Mouse (Mus musculus) embryo, embryonic 9.5 days (tissue): Measurements from ENCODE around the gene Zfp719.

ENCODE experiments used
- DNase-seq: peaks from one replicate; pipeline ENCODE4 v3.0.0-alpha.2; 2017; ENCODE audit errors: extremely low spot score

Zfp719 gene

DNA sequence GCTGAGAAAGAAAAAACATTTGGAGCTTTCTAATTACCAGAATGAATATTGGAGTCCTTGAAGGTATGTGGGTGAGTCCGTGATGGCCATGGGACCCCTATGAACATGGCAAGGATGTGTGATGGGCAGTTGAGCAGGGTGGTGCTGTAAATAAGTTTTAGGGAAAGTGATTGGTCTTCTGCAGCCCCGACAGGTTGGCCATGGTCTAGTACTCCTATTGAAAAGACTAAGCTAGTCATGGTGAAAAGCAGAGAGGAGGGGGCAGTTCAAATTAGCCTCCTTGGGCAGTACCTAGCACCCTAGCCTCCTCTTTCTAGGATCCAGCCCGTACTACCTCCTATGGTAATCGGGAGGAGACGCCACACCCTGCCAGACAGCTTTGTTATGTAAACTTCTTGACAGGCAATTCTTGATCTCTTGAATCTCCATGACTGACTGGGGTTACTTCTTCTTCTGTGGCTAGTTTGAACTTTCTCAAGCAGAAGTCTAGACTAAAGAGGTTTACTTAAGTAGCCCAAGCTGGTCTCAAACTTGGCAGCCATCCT, 28.4 kb downstream of the Zfp719 start:
- DNase-seq, result no peak

DNA sequence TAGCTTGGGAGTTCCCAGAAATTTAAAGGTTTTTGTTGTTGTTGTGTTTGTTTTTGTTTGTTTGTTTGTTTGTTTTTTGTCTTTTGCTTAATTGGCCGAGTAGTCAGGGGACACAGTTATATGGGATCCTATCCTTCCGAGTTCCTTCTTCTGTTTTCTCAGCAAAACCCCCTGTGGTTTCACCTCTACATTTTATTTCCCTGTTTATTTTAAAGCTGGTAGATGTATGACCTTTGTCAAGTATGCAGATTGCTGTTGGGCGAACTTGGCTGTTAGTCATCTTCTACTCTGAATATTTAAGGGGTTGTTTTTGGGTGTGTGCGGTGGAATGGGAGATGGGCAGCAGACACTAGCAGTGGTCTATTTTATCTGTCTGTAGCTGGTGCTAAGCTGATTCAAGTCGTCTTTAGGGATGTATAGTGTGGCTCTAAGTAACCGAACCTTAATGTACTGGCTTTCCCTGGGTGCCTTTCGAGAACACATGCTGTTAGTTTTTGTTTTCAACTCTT, 29.0 kb downstream of the Zfp719 start:
- no peak for DNase-seq

DNA sequence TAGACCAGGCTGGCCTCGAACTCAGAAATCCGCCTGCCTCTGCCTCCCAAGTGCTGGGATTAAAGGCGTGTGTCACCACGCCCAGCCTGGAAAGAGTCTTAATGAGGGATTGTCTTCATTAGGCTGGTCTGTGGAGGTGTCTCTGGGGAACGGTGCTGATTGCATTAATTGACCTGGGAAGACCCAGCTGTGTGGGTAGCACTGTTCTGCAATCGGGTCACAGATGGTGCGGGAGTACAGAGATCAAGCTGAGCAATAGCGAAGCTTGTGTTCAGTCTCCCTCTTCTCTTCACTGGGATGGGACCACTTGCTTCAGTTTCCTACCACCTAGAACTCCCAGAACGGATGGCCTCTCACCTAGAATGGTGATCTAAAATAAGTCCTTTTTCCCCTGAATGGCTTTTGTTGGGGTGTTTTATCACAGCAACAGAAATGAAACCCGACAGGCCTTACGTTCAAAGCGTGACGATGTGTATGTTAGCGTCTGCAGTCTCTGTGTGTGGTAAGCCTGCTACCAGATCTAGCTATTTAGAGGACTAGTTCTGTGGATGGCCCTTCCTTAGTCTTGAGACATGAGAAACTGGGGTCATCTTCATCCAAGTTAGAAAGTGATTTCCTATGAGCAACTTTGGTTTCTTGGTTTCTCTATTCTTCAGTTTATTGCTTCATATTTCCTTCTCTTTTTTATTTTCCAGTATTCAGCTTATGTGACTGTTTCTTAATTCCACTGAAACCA, 34.6 kb downstream of the Zfp719 start:
- no peak for DNase-seq

DNA sequence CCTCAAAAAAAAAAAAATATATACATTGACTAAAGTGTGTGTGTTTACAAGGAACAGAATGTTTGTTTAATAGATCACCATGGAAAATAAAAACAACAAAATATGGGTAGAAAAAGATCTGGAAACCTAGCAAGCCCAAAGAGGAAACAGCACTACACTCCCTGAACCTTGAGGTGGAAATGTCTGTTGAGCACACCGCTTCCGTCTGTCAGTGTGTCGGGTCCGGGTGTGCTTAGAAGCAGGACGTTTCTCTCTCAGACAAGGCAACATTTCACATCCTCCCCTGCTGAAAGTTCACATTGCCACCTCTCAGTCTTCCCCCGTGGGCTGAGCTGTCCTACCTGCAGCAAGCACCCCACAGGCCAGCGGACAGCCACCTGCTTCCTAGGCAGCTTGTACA, 43.5 kb downstream of the Zfp719 start:
- DNase-seq, result no peak

DNA sequence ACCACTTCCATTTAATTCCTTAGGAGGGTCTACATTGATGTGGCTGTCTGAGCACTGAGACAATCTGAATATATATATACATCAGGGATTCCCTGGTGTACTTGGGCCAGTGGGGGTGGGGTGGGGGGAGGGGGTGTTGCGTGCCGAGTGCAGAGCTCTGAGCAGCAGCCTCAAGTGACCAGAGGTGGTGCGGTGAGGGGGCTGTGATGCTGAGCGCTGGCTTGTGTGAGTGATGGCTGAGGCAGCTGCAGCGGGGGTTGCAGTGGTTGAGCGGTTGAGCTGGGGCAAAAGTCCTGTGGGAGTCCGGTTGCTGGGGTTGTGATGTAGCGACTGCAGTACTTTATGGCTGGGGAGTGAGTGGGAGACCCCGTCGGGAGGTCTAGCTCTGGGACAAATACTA, 44.4 kb downstream of the Zfp719 start:
- peak; percentile 11 for DNase-seq

GRCm38 (mm10) chr7:43625065-43625464, 45.7 kb downstream of the Zfp719 start:
- no peak for DNase-seq

GRCm38 (mm10) chr7:43625794-43626422, 46.5 kb downstream of the Zfp719 start:
- DNase-seq, result no peak

GRCm38 (mm10) chr7:43633940-43634339, 54.5 kb downstream of the Zfp719 start:
- DNase-seq, result no peak

GRCm38 (mm10) chr7:43634500-43634899, 55.1 kb downstream of the Zfp719 start, which contains the start of gene Ceacam18:
Ceacam18 (plus strand) TSS chr7:43634707.
- no peak for DNase-seq

DNA sequence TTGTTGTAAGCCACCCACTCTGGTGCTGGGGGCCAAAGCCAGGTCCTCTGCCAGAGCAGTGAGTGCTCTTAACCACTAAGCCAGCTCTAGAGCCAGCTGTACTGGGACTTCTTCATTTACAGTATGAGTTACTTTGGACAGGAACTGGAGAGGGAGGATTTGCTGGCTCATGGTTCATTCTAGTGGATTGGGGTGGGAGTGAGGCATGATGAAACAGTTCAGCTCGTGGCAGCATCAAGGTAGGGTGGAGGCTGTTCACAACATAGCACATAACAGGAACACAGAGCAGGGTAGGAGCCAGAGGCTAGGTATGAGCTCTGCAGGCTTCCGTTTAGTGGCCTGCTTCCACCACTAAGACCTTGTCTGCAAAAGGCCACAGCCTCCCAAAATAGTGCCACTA, 56.8 kb downstream of the Zfp719 start:
- DNase-seq, result no peak

- no peak for DNase-seq
These were observed 57.7 kb downstream of the Zfp719 start for GRCm38 (mm10) chr7:43637118-43637517.

DNA sequence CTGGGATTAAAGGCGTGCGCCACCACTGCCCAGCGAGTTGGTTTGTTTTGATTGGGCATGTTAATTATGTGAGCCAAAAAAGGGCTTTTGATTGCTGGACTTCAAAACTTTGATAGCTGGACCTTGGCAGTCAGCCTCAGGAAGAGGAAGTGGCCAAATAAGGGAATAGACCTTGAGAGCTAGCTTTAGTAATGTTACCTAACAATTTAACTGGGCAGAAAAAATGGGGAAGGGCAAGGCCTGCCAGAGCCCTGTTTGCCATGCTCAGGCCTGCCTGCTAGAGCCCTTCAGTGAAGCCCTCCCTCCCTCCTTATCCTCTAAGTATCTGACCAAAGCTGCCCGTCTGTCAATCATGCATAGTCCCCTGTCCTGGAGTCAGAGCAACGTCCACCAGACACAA, 63.2 kb downstream of the Zfp719 start:
- no peak for DNase-seq
